Mouse (Mus musculus) heart, embryonic 13.5 days (tissue): ENCODE results near the gene Esm1. TPM values are rescaled to one million over a fixed set of nuclear protein-coding genes. Genes with fewer than 3 reads are reported as not detected.

Experiments used
- ATAC-seq: fragments of 200-750 bp; cut with Nextera tagmentation; 2 replicates; pipeline ENCODE4 v1.8.0; 2017; ENCODE audit warnings: moderate TSS enrichment; ENCODE audit not compliant: insufficient number of reproducible peaks, low FRiP score, low TSS enrichment; ENCODE audit errors: extremely low read depth
- H3K27ac ChIP-seq: fragments of 300-500 bp; sonication (generic); replicated peaks from 2 replicates; pipeline ENCODE4 v1.5.1; 2015; ENCODE audit warnings: moderate library complexity, mild to moderate bottlenecking, inconsistent platforms
- H3K27me3 ChIP-seq: fragments of 300-500 bp; sonication (generic); replicated peaks from 2 replicates; pipeline ENCODE4 v1.6.1; 2015; ENCODE audit warnings: mild to moderate bottlenecking, inconsistent platforms
- H3K36me3 ChIP-seq: fragments of 300-500 bp; sonication (generic); 2 replicates; pipeline ENCODE4 v1.6.1; 2015; ENCODE audit warnings: mild to moderate bottlenecking, inconsistent platforms
- H3K4me1 ChIP-seq: fragments of 300-500 bp; sonication (generic); 2 replicates; pipeline ENCODE4 v1.6.1; 2015; ENCODE audit warnings: inconsistent platforms
- H3K4me2 ChIP-seq: fragments of 300-500 bp; sonication (generic); 2 replicates; pipeline ENCODE4 v1.6.1; 2015; ENCODE audit warnings: inconsistent platforms, mild to moderate bottlenecking, moderate library complexity
- H3K4me3 ChIP-seq: fragments of 300-500 bp; sonication (generic); 2 replicates; pipeline ENCODE4 v1.5.1; 2015; ENCODE audit warnings: moderate library complexity, mild to moderate bottlenecking, inconsistent platforms
- H3K9ac ChIP-seq: fragments of 300-500 bp; sonication (generic); 2 replicates; pipeline ENCODE4 v1.6.1; 2015; ENCODE audit warnings: inconsistent platforms, mild to moderate bottlenecking, moderate library complexity
- H3K9me3 ChIP-seq: fragments of 300-500 bp; sonication (generic); 2 replicates; pipeline ENCODE4 v1.6.1; 2016; ENCODE audit warnings: inconsistent platforms
- WGBS: fragments of 180-500 bp; shearing (Covaris S2); methylation state at CpG from one replicate; pipeline ENCODE4 v1.1.7; 2015; ENCODE audit warnings: mixed read lengths; 5-methylcytosine and 5-hydroxymethylcytosine counted together
- polyA plus RNA-seq: library from polyadenylated mRNA; unstranded; fragments of >200 nt; fragmentation: Nextera tagmentation; extraction: Ambion mirVana; gene quantifications from 2 replicates; pipeline ENCODE4 v1.2.1, GENCODE M21; 2015

The Esm1 gene
- polyA plus RNA-seq = 1.4 and 1.5 TPM in 2 replicates

DNA sequence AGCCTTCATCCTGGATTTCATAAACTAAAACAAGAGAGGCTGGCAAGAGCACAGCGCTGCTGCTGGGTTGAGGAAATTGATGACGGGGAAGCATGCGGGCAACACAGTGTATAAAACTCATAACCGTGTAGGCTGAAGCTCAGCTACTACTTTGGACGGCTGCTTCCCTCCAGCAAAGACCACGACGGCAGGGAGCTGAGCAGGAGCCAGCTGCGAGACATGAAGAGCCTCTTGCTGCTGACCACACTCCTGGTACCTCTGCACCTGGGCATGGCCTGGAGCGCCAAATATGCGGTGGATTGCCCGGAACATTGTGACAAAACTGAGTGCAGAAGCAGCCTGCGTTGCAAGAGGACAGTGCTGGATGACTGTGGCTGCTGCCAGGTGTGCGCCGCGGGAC is at the start of gene Esm1:
Esm1 (plus strand) TSS at position 36 of the 400 bp plus-strand sequence.
- Histone ChIP-seq H3K27me3 (peaks cover 13% of the 10 kb centered on the region), H3K27ac (no peak within 1 kb of the TSS), H3K4me3 (peak within 1 kb of the TSS; percentile 25), H3K9ac (peak within 1 kb of the TSS; percentile 45), H3K36me3 (no peaks in the 10 kb centered on the region), H3K4me1 (peaks cover 11% of the 10 kb centered on the region), H3K4me2 (peak within 1 kb of the TSS; percentile 56), H3K9me3 (no peaks in the 10 kb centered on the region)
- 38% methylated on average over 15 of the region's 15 CpGs for WGBS
- no peak for ATAC-seq

DNA sequence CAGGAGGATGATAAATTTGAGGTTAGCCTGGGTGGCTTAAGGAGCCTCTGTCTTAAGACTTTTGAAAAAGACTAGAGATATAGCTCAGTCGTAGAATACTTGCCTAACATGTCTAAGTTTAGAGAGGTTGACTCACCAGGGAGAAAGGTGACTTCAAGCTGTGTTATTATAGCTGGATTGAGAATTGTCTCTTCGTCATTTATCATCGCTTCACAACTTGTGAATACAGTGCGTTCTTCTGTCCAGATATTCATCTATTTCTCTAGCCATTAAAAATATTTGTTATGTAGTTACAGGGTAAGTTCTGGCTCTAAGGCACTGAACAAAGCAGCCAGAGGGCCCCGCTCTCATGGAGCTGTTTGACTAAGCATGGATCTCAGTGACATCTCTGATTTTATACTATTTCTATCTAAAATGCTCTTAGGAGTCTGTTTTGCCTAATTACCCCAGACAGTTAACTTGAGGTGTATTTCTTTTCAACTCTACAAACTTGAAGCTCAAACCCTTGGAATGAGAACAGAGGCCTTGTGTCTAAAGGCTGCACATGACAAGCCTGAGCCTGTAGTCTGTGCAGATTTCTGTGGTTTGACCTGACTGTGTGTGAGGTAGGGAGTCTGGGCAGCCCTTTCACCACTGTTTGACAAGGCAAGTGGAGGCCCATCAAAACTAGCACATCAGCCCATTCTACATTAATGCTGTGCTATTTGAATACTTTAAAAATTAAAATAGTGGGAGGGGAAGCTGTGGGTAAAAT is 45.0 kb upstream of the Esm1 start:
- 83% methylated on average over 5 of the region's 5 CpGs for WGBS
- H3K4me2 ChIP-seq = no peak overlapping the region
- no peak for ATAC-seq
- H3K27me3 ChIP-seq = no peaks in the 10 kb centered on the region
- no peak overlapping the region for H3K9ac ChIP-seq
- no peak overlapping the region for H3K4me3 ChIP-seq
- no peaks in the 10 kb centered on the region for H3K4me1 ChIP-seq
- no peaks in the 10 kb centered on the region for H3K36me3 ChIP-seq
- no peak overlapping the region for H3K27ac ChIP-seq
- H3K9me3 ChIP-seq = no peaks in the 10 kb centered on the region

DNA sequence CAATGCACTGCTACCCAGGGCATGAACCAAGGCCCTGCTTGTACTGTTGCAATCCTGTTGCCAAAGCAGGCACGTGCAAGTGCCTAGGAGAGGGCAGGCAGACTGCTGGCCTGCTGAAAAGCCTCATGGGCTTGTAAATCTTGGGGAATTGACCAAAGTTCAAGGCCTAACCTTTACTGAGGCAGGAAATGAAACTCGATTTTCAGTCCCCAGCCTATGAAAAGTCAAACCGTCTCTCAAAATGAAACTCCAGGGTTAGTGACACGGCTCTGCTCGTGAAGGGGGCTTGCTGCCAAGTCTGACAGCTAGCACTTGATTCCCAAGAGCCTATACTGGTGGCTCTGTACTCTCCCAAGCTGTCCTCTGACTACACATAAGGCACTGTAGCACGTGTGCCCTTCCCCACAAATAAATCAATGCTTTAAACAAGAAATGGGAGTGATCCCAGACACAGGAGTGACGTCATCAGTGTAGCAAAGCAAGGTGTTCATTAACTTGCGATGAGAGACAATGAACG is 41.4 kb upstream of the Esm1 start:
- WGBS = 60% methylated on average over 9 of the region's 9 CpGs
- H3K4me3 ChIP-seq = no peak overlapping the region
- H3K9me3 ChIP-seq = no peaks in the 10 kb centered on the region
- H3K36me3 ChIP-seq = no peaks in the 10 kb centered on the region
- H3K4me1 ChIP-seq = no peaks in the 10 kb centered on the region
- no peak overlapping the region for H3K9ac ChIP-seq
- no peaks in the 10 kb centered on the region for H3K27me3 ChIP-seq
- H3K4me2 ChIP-seq = no peak overlapping the region
- no peak for ATAC-seq
- H3K27ac ChIP-seq = no peak overlapping the region

DNA sequence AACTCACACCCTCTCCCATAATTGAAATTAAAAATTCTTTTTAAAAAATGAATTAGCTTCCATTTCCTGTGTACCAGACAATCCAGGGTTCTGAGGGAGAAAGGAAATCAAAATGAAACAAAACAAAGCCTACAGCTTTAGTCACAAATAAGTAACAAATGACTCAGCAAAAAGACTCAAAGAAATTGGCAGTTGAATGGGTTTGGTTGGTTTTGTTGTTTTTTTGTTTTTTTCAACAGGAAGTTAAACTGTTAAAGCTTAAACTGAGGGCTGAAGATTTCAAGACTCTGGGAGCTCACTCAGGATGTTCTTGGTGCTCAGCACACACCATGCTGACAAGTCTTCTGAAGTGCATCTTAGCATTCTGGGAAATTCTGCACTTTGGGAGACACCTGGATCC is 39.2 kb upstream of the Esm1 start:
- ATAC-seq = no peak
- no peak overlapping the region for H3K4me2 ChIP-seq
- H3K9me3 ChIP-seq = no peaks in the 10 kb centered on the region
- H3K36me3 ChIP-seq = no peaks in the 10 kb centered on the region
- no peak overlapping the region for H3K9ac ChIP-seq
- H3K4me1 ChIP-seq = no peaks in the 10 kb centered on the region
- no peaks in the 10 kb centered on the region for H3K27me3 ChIP-seq
- no peak overlapping the region for H3K27ac ChIP-seq
- H3K4me3 ChIP-seq = no peak overlapping the region

DNA sequence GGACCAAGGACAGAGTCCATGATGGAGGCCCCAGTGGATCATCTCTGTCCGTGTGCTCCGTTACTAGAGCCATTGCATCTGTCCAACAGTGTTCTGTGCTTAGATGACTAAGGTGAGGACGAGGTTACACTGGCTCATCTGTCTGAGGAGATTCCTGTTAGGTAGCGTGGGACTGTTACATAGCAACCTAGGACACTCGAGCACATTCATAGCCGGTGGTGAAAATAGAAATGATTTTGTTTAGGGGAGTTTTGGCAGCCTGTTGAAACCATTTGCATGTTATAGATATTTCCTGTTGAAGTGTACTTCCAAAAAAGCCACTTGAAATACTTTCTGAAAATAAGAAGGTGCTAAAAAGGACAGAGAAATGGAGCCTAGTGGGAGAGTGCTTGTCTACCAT is 35.3 kb upstream of the Esm1 start:
- Histone ChIP-seq H3K4me3 (no peak overlapping the region), H3K4me2 (no peak overlapping the region), H3K9me3 (no peaks in the 10 kb centered on the region), H3K36me3 (no peaks in the 10 kb centered on the region), H3K27ac (no peak overlapping the region), H3K4me1 (no peaks in the 10 kb centered on the region), H3K27me3 (no peaks in the 10 kb centered on the region), H3K9ac (no peak overlapping the region)
- ATAC-seq = no peak
- 72% methylated on average over 6 of the region's 6 CpGs for WGBS

DNA sequence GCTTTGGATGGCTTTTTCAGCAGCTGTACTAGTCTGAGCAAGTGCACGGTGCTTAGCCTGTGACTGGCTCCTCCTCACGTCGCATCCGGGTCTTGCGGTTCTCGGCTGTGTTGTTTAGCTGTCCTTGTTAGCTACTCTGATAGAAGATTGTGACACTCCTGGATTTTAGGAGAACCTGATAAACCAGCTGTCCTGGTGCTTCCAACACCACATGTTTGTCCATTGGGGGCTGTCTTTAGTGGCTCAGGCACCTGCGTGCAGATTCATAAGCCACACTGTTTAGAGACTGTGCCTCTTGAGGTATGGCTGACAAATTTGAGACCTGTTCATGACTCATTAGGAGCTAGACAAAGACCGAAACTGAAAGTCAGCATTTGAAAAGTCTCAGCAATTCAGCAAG is 26.1 kb upstream of the Esm1 start:
- Histone ChIP-seq H3K27ac (no peak overlapping the region), H3K36me3 (no peaks in the 10 kb centered on the region), H3K4me2 (no peak overlapping the region), H3K4me3 (no peak overlapping the region), H3K27me3 (no peaks in the 10 kb centered on the region), H3K9ac (no peak overlapping the region), H3K9me3 (peaks cover 5% of the 10 kb centered on the region; the same call in 1 of the 2 replicates), H3K4me1 (no peaks in the 10 kb centered on the region)
- ATAC-seq = no peak
- 82% methylated on average over 8 of the region's 8 CpGs for WGBS

DNA sequence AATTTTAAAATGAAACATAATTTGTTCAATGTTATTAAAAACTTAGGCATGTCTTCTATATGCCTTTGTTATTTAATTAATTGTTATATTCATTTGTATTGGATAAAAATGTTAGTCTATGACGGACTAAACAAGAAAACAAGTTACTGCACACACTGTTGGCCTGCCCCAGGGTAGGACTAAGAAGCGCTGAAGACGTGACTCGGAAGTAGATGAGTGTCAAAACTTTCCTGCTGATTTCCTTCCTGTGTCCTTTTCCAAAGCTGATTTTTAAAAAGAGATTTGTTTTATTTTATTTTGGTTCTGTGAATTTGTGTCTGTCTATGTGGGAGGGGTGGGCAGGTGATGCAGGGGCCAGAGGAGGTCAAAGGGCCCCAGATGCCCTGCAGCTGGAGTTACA is 25.7 kb upstream of the Esm1 start:
- H3K27ac ChIP-seq = no peak overlapping the region
- H3K9me3 ChIP-seq = peaks cover 5% of the 10 kb centered on the region; the same call in 1 of the 2 replicates
- no peak overlapping the region for H3K4me2 ChIP-seq
- no peaks in the 10 kb centered on the region for H3K27me3 ChIP-seq
- no peak overlapping the region for H3K9ac ChIP-seq
- H3K4me1 ChIP-seq = no peaks in the 10 kb centered on the region
- WGBS = 84% methylated on average over 4 of the region's 4 CpGs
- ATAC-seq = no peak
- no peak overlapping the region for H3K4me3 ChIP-seq
- no peaks in the 10 kb centered on the region for H3K36me3 ChIP-seq

DNA sequence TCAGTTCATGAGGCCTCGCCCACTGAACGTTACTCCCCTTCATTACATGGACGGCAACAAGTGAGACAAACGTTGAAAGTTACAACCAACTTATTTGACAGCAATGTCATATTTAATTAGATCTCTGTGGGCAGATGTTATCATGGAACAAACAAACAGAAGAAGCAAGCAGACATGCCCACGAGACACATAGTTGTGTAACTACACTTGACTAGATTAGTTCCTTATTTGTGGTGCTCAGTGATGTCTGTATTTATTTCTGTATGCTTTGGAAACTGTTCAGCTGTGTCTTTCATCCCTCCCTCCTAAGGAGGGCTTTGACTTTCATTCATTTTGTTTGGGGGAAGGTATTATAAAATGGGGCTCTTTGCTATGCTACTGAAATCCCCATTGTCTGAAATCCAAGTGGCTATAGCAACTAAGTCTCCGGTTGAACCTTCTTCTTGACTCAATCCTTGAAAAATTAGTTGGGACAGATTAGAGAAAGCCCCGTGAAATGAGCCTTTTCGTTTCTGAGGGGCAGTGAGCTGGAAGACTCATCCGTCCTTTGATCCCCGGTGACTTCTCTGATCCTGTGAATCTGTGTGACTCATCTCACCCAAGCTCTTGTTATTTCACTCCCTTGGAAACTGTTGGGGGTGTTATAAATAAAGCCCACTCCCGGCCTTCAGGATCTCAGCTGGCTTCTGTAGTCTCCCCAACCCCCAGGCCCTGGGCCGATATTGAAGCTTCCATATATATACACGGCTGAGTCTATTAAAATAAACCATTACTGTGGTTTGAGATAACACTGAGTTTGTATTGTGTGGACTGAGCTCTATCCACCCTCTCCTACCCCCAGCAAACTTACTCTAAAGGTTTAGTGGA is 12.4 kb upstream of the Esm1 start:
- Histone ChIP-seq H3K9ac (no peak overlapping the region), H3K9me3 (no peaks in the 10 kb centered on the region), H3K27ac (no peak overlapping the region), H3K4me3 (no peak overlapping the region), H3K4me2 (no peak overlapping the region), H3K36me3 (no peaks in the 10 kb centered on the region), H3K4me1 (peaks cover under 1% of the 10 kb centered on the region), H3K27me3 (no peaks in the 10 kb centered on the region)
- 60% methylated on average over 13 of the region's 13 CpGs for WGBS
- no peak for ATAC-seq

DNA sequence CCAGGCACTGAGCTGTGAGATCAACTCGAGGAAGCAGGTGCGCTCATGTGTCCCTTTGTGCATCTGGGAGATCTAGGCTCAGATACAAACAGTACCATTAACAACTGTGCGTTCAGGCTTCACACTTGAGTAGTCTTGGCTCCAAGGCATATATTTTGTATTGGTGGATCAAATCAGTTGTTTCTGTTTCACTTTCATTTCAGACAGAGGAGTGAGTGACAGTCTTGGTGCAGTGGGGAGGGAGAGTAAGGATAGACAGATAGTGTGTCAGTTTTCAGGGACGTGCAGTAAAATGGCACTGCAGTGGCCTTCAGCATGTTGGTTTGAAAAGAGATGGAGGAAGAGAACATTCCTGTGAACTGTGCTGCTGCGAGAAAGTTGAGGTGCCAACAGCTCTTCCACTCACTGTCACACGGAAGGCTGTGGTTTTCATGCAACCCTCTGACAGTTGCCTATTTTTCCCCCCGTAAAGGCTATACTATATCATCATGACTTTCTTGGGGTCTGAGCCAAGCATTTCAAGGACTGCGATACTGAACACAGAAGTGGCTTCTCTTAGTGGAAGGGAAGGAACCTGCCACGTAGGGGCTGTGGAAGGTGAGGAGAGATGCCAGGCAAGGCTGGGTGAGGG is 11.5 kb upstream of the Esm1 start:
- H3K27me3 ChIP-seq = no peaks in the 10 kb centered on the region
- peaks cover 10% of the 10 kb centered on the region for H3K4me1 ChIP-seq
- ATAC-seq = no peak
- H3K4me2 ChIP-seq = no peak overlapping the region
- no peaks in the 10 kb centered on the region for H3K9me3 ChIP-seq
- 74% methylated on average over 9 of the region's 9 CpGs for WGBS
- H3K36me3 ChIP-seq = no peaks in the 10 kb centered on the region
- no peak overlapping the region for H3K27ac ChIP-seq
- H3K9ac ChIP-seq = no peak overlapping the region
- H3K4me3 ChIP-seq = no peak overlapping the region

DNA sequence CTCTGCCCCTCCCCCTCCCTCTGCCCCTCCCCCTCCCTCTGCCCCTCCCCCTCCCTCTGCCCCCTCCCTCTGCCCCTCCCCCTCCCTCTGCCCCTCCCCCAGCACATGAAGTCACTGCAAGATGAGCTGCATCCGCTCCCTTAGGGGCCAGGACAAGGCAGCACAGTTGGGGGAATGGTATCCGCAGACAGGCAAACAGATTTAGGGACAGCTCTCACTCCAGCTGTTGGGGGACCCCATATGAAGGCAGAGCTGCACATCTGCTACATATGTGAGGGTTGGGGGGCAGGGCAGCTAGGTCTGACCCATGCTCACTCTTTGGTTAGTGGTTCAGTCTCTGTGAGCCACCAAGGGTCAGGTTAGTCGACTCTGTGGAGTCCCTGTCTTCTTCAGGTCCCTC is 10.1 kb upstream of the Esm1 start:
- H3K27me3 ChIP-seq = no peaks in the 10 kb centered on the region
- H3K9ac ChIP-seq = no peak overlapping the region
- ATAC-seq = no peak
- peaks cover 11% of the 10 kb centered on the region for H3K4me1 ChIP-seq
- WGBS = 64% methylated on average over 3 of the region's 3 CpGs
- no peak overlapping the region for H3K4me2 ChIP-seq
- H3K36me3 ChIP-seq = no peaks in the 10 kb centered on the region
- H3K9me3 ChIP-seq = no peaks in the 10 kb centered on the region
- no peak overlapping the region for H3K4me3 ChIP-seq
- H3K27ac ChIP-seq = no peak overlapping the region

DNA sequence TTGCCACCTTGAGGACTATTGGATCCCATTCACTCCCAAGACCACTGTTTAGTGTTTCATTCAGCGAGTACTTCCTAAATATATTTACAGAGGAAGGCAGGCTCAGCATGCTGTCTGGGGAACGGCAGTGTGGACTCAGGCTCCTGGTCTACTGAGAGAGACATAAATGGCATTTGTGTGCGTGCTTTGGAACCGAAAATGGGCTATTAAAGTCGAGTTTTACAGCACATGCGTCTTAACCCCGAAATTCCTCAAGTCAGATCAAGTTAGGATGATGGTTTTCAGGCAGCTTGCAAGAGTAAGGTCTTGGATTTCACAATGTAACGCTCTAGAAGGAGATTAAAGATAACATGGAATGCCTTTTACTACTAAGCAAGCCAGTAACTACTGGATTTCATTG is 8.7 kb upstream of the Esm1 start:
- H3K4me2 ChIP-seq = no peak overlapping the region

More for the DNA sequence above, 8.7 kb upstream of the Esm1 start:
- WGBS = 62% methylated on average over 8 of the region's 8 CpGs
- H3K27ac ChIP-seq = no peak overlapping the region
- H3K27me3 ChIP-seq = no peaks in the 10 kb centered on the region
- H3K4me3 ChIP-seq = no peak overlapping the region
- H3K36me3 ChIP-seq = no peaks in the 10 kb centered on the region
- no peaks in the 10 kb centered on the region for H3K9me3 ChIP-seq
- no peak overlapping the region for H3K9ac ChIP-seq
- H3K4me1 ChIP-seq = peaks cover 11% of the 10 kb centered on the region
- no peak for ATAC-seq
